Mouse (Mus musculus): ENCODE results near the gene Zfp729a. TPM values are rescaled to one million over a fixed set of nuclear protein-coding genes. Genes with fewer than 3 reads are reported as not detected.

Gene Zfp729a
- total and polyA plus RNA-seq, 2 experiments from 2014 or later, result 3.1 to 9.1 TPM

DNA sequence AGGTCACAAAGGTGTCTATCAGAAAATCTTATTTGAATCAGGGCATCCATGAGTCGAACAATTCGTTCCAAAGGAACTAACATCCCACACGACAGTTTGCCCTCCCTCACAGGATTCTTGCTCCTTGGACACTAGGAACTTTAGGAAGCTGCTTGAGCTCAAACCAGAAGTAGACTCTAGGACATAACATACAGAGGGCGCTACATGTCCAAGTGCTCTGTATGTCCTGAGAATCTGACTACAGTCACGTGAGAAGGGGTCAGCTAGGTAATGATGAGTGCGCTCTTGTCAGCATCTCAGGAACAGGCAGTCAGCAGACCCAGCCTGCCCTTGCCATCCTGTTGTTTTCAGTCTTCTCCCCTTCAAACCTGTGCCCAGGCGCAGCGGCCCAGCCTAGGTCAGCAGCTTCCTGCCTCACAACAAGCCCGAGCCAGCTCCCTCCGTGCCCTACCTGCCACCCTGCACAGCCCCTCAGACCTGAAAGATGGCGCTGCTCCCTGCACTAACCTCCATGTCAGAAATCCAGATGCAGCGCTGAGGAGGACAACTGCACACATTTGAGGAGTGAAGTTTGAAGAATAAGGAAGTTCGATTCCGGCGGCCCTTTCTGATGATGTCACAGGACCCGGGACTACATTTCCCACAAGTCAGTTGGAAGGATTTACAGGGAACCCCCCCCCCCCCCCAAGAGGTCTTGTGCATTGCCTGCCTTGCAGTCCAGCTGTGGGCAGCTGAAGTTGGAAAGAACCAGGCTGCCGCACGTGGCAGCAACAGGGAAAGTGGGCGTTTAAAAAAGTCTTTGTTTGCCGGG is 28.3 kb downstream of the Zfp729a start, which contains the start of gene Zfp729b:
Gene Zfp729b (minus strand): TSS at position 642 of the 811 bp plus-strand sequence.
- DNase-seq, result peak; percentile 93
- Histone ChIP-seq H3K27ac (ENCODE audit: low read depth, low read length) (peak within 1 kb of the TSS; percentile 40; the same call in 1 of the 2 replicates), H3K9me3 (ENCODE audit: low read length) (no peaks in the 10 kb centered on the region)

DNA sequence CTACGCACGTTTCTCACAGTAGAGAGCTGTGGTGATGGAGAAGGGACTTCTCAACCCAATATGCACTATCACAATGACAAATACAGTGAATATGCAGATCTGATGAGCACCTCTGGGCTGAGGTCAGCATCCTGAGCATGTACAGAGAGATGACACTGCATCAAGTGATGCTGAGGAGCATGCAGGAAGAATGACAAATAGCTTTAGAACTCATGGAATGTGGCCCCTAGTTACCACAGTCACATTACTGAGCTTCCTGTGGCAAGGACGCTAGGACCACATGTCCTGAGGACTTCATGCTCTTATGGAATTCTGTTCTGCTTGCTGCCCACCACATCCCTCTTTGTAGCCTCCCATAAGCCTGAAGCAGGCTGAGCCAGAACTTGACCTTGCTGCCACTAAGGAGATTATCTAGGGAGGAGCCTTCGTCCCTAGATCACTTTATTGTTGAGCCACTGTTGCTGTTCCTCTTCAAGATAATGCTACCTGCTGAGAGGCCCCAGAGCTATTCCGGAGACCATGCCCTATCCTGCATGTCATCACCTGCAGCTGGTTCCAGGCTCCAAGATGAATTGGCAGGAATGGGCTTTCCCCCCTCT is 64.9 kb downstream of the Zfp729a start:
- no peak for TF ChIP-seq CTCF (IDR thresholded peaks at IDR 0.05; ENCODE audit: low read depth)
- 75% methylated on average over 5 of the region's 5 CpGs for WGBS
- H3K4me3 ChIP-seq (ENCODE audit: low read depth, low read length), result no peak overlapping the region
- H3K36me3 ChIP-seq (ENCODE audit: insufficient read depth), result no peaks in the 10 kb centered on the region
- no peak overlapping the region for H3K4me2 ChIP-seq (ENCODE audit: low read depth)
- 0 out of 2 replicates have a peak, but pooled peaks cover 3% of the 10 kb centered on the region for H3K9me3 ChIP-seq (ENCODE audit: low read length)
- ATAC-seq, result no peak
- no peak overlapping the region for H3K9ac ChIP-seq
- H3K27ac ChIP-seq (ENCODE audit: low read depth, low read length), result no peak overlapping the region
- DNase-seq, result no peak
- no peaks in the 10 kb centered on the region for H3K27me3 ChIP-seq (ENCODE audit: insufficient read depth, low read length)
- no peaks in the 10 kb centered on the region for H3K4me1 ChIP-seq (ENCODE audit: insufficient read depth)

More for the DNA sequence above, 28.3 kb downstream of the Zfp729a start, which contains the start of gene Zfp729b:
- peak; percentile 55 for TF ChIP-seq CTCF (IDR thresholded peaks at IDR 0.05; ENCODE audit: low read depth)
- Histone ChIP-seq H3K27me3 (ENCODE audit: insufficient read depth, low read length) (no peaks in the 10 kb centered on the region), H3K4me3 (ENCODE audit: low read depth, low read length) (peak within 1 kb of the TSS; percentile 65), H3K9ac (peak within 1 kb of the TSS; percentile 65), H3K4me2 (ENCODE audit: low read depth) (peak within 1 kb of the TSS; percentile 69), H3K36me3 (ENCODE audit: insufficient read depth) (no peaks in the 10 kb centered on the region), H3K4me1 (ENCODE audit: insufficient read depth) (0 out of 2 replicates have a peak, but pooled peaks cover 4% of the 10 kb centered on the region)
- ATAC-seq, result peak; percentile 97
- WGBS, result 4% methylated on average over 20 of the region's 20 CpGs

Other genes with a start within 250 kb of the Zfp729a start
- 2.4 and 12.1 TPM in 2 replicates for gene Zfp429, start 238.0 kb downstream of the Zfp729a start, total RNA-seq (2014; rRNA removed)
- 1.1 and 1.6 TPM in 2 replicates for gene Zfp429, start 238.0 kb downstream of the Zfp729a start, polyA plus RNA-seq (2015; fragmentation: Nextera tagmentation; extraction: Ambion mirVana)
- gene Zfp459, start 216.4 kb downstream of the Zfp729a start, total RNA-seq (2014; rRNA removed), result 1.9 and 2.1 TPM in 2 replicates
- gene Zfp459, start 216.4 kb downstream of the Zfp729a start, polyA plus RNA-seq (2015; fragmentation: Nextera tagmentation; extraction: Ambion mirVana), result 0.53 and 0.71 TPM in 2 replicates
- 10.0 and 12.8 TPM in 2 replicates for gene Zfp874a, start 186.2 kb downstream of the Zfp729a start, total RNA-seq (2014; rRNA removed)
- gene Zfp874a, start 186.2 kb downstream of the Zfp729a start, polyA plus RNA-seq (2015; fragmentation: Nextera tagmentation; extraction: Ambion mirVana), result 3.6 and 4.7 TPM in 2 replicates
- 9.3 and 17.5 TPM in 2 replicates for gene Zfp874b, start 153.5 kb downstream of the Zfp729a start, total RNA-seq (2014; rRNA removed)
- gene Zfp874b, start 153.5 kb downstream of the Zfp729a start, polyA plus RNA-seq (2015; fragmentation: Nextera tagmentation; extraction: Ambion mirVana), result 2.3 TPM in 2 replicates
- gene Zfp58, start 137.2 kb downstream of the Zfp729a start, total RNA-seq (2014; rRNA removed), result 4.9 and 9.2 TPM in 2 replicates
- 3.6 and 4.9 TPM in 2 replicates for gene Zfp58, start 137.2 kb downstream of the Zfp729a start, polyA plus RNA-seq (2015; fragmentation: Nextera tagmentation; extraction: Ambion mirVana)
- gene Gm26965, start 111.6 kb downstream of the Zfp729a start, total RNA-seq (2014; rRNA removed), result 0.43 TPM in 1 of 2 replicates, not detected in the other
- 0.19 TPM in 1 of 2 replicates, not detected in the other for gene Gm26965, start 111.6 kb downstream of the Zfp729a start, polyA plus RNA-seq (2015; fragmentation: Nextera tagmentation; extraction: Ambion mirVana)
- 26.8 and 29.2 TPM in 2 replicates for gene Zfp87, start 111.6 kb downstream of the Zfp729a start, total RNA-seq (2014; rRNA removed)
- 33.9 and 40.1 TPM in 2 replicates for gene Zfp87, start 111.6 kb downstream of the Zfp729a start, polyA plus RNA-seq (2015; fragmentation: Nextera tagmentation; extraction: Ambion mirVana)
- gene Zfp748, start 84.0 kb downstream of the Zfp729a start, total RNA-seq (2014; rRNA removed), result 19.3 and 20.9 TPM in 2 replicates
- 6.8 and 7.1 TPM in 2 replicates for gene Zfp748, start 84.0 kb downstream of the Zfp729a start, polyA plus RNA-seq (2015; fragmentation: Nextera tagmentation; extraction: Ambion mirVana)
- gene Zfp729b, start 28.1 kb downstream of the Zfp729a start, total RNA-seq (2014; rRNA removed), result 17.9 and 18.9 TPM in 2 replicates
- 4.2 and 4.3 TPM in 2 replicates for gene Zfp729b, start 28.1 kb downstream of the Zfp729a start, polyA plus RNA-seq (2015; fragmentation: Nextera tagmentation; extraction: Ambion mirVana)
- not detected in 2 replicates for gene Gm49345, start within 50 bp of the Zfp729a start, total RNA-seq (2014; rRNA removed)
- 1.7 and 2.2 TPM in 2 replicates for gene Gm49345, start within 50 bp of the Zfp729a start, polyA plus RNA-seq (2015; fragmentation: Nextera tagmentation; extraction: Ambion mirVana)
- gene Zfp738, start 49.3 kb upstream of the Zfp729a start, total RNA-seq (2014; rRNA removed), result 18.6 and 20.5 TPM in 2 replicates
- gene Zfp738, start 49.3 kb upstream of the Zfp729a start, polyA plus RNA-seq (2015; fragmentation: Nextera tagmentation; extraction: Ambion mirVana), result 5.9 and 7.5 TPM in 2 replicates
- 23.5 and 24.1 TPM in 2 replicates for gene Zfp65, start 91.4 kb upstream of the Zfp729a start, total RNA-seq (2014; rRNA removed)
- 3.0 and 5.6 TPM in 2 replicates for gene Zfp65, start 91.4 kb upstream of the Zfp729a start, polyA plus RNA-seq (2015; fragmentation: Nextera tagmentation; extraction: Ambion mirVana)
- gene Zfp85, start 117.4 kb upstream of the Zfp729a start, total RNA-seq (2014; rRNA removed), result 11.5 and 12.1 TPM in 2 replicates
- gene Zfp85, start 117.4 kb upstream of the Zfp729a start, polyA plus RNA-seq (2015; fragmentation: Nextera tagmentation; extraction: Ambion mirVana), result 3.8 and 4.1 TPM in 2 replicates
- 4.8 and 7.6 TPM in 2 replicates for gene Zfp493, start 141.9 kb upstream of the Zfp729a start, total RNA-seq (2014; rRNA removed)
- gene Zfp493, start 141.9 kb upstream of the Zfp729a start, polyA plus RNA-seq (2015; fragmentation: Nextera tagmentation; extraction: Ambion mirVana), result 1.1 and 1.3 TPM in 2 replicates
- 14.5 and 14.7 TPM in 2 replicates for gene Zfp273, start 175.9 kb upstream of the Zfp729a start, total RNA-seq (2014; rRNA removed)
- 7.4 and 8.7 TPM in 2 replicates for gene Zfp273, start 175.9 kb upstream of the Zfp729a start, polyA plus RNA-seq (2015; fragmentation: Nextera tagmentation; extraction: Ambion mirVana)
- gene Gm10037, start 193.3 kb upstream of the Zfp729a start, total RNA-seq (2014; rRNA removed), result 3.4 and 4.3 TPM in 2 replicates
- 4.4 and 5.8 TPM in 2 replicates for gene Gm10037, start 193.3 kb upstream of the Zfp729a start, polyA plus RNA-seq (2015; fragmentation: Nextera tagmentation; extraction: Ambion mirVana)
- gene BC048507, start 225.5 kb upstream of the Zfp729a start, total RNA-seq (2014; rRNA removed), result not detected in 2 replicates
- gene BC048507, start 225.5 kb upstream of the Zfp729a start, polyA plus RNA-seq (2015; fragmentation: Nextera tagmentation; extraction: Ambion mirVana), result not detected in 2 replicates

Measured in forebrain, postnatal 0 days (tissue).